Mouse (Mus musculus) MEL-GATA-1-ER (cell line): ENCODE data around the gene Nelfcd.

ENCODE experiments used
- DNase-seq: peaks from one replicate; pipeline ENCODE4 v3.0.0-alpha.2; 2012; ENCODE audit warnings: low read depth; ENCODE audit errors: extremely low read depth

Nelfcd gene

DNA sequence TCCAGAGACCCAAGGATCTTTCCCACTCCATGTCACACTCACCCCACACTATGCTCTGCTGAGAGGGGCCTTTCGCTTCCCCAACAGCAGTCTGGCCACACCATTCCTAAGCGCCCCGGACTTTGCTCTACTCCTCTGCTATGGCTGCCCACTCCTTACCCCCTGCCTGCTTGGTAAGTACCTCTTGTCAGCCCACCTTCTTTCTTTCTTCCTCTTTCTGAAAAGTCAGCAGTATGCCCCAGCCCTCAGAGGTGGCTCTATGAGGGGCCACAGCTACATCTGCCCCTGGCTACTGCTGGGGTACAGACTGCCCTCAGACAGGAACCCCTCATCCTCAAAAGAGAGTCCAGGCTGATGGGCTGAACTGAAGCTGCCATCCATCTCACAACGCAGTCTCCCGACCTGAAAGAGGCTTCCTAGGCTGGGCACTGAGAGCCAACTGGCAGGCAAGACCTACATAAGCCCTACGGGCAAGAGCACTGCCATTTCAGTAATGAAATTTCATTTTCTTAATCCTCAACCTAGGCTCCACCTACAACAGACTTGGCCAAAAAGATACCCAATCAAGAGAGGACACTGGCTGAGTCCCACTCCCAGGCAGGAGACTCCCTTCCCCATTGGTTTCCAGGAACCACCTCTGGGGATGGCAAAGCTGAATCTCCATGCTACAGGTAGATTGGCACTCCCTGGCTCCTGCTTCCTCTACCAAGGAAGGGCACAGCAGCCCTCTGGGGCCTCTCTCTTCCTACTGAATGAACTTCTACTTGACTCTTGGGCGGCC lies 21.5 kb downstream of the Nelfcd start:
- DNase-seq, result peak; percentile 54

DNA sequence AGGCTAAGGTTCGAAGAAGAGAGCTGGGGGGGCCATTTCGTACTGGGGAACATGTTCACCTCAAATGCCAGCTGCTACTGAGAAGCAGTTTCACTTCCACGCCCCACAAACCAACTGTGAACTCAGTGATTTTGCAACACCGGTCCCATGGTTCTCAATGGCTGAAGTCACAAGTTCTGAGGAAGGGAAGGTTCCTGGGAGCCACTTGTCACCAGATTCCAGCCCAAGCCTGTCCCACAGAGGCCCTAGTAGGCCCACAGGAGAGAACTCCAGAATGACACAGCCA lies 22.0 kb downstream of the Nelfcd start:
- no peak for DNase-seq

GRCm38 (mm10) chr2:174438181-174438580 lies 22.6 kb downstream of the Nelfcd start:
- no peak for DNase-seq

DNA sequence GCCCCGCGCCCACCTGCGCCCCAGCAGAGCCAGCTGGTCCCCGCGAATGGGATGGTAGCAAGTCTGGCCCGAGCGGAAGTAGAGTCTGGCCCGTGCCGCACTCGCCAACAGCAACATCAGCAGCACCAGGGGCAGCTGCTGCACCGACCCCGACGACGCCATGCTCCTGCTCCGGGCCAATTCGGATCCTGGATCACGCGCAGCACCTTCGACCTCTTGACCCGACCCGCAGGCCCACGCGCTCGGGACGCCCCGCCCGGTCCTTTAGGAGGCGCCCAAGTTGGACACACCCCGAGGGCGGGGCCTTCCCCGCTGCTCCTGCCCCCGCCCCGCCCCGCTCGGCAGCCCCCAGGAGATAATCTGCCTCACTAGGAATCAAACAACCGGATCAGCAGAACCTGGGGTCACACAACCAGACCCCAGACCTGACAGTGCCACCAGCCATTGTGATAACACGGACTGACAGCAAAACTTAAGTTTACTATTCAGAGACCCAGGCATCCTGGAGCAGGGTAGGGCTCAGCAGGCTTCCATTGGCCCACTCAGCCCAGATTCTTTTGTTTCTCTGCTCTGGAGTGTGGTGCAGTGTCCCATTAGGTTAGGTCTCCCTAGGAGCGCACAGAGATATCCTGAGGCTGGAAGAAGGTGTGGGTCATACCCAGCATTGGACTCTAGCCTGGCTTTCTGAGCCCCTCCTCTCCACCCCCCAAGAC lies 23.3 kb downstream of the Nelfcd start, which contains the start of gene Ctsz:
Ctsz (minus strand) TSS at position 303 of the 713 bp plus-strand sequence.
- no peak for DNase-seq

- DNase-seq, result no peak
Observed at GRCm38 (mm10) chr2:174439450-174439838, 23.8 kb downstream of the Nelfcd start.

- DNase-seq, result no peak
Observed at GRCm38 (mm10) chr2:174439961-174440360, 24.4 kb downstream of the Nelfcd start.

- DNase-seq, result no peak
Observed at GRCm38 (mm10) chr2:174441898-174442297, 26.3 kb downstream of the Nelfcd start.

DNA sequence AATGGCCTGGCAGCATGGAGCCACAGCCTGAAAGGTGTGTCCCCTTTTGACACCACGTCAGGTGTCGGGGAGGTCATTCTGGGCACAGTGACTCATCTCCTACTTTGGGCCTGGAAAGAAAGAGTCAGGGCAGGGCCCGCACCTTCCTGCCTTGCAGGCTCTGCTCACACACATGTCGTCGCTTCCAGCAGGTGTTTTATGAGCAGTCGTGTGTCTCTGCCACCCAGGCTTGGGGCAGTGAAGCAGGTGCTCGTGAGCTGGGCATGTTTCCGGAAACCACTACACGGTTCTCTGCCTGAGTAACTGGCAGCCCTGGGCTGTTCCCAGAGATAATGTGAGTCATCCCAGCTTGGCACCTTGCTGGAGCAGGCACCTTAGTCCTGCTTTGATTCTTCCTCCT lies 26.9 kb downstream of the Nelfcd start:
- DNase-seq, result no peak

GRCm38 (mm10) chr2:174443046-174443445 lies 27.4 kb downstream of the Nelfcd start:
- no peak for DNase-seq

DNA sequence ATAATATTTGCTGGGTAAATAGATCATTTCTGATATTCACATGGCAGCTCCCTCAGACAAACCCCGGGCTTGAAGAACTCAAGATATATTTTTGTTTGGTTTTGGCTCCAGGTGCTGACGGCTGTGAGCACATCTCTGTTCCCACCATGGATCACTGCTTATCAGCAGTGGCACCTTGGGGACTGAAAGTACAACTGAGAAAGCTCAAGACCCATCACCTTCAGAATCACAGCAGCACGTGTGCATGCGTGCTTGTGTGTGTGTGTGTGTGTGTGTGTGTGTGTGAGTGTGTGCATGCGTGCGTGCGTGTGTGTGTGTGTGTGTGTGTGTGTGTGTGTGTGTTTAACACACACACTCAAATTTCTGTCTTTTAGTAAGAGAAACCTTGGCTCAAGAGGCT lies 28.8 kb downstream of the Nelfcd start:
- no peak for DNase-seq

GRCm38 (mm10) chr2:174445018-174445417 lies 29.4 kb downstream of the Nelfcd start:
- DNase-seq, result no peak

- no peak for DNase-seq
Observed at GRCm38 (mm10) chr2:174446492-174446891, 30.9 kb downstream of the Nelfcd start.

DNA sequence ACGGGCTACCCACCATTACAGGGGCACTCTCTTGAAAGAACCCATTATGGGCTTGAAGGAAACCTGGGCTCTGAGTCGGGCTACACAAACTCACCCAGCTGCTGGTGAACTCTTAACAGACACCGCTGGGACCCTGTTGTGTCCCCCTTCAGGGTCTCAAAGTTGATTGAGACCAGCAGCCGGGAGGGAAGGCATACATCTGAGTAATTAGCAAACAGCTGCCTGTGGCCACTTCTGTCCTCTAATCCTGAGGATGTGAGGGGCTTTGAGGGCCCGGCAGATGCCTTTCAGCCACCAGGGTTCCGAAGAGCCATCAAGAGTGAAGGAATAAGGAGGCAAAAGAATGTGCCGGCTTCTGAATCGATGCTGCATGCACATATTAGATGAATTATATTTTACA lies 31.3 kb downstream of the Nelfcd start:
- no peak for DNase-seq

- no peak for DNase-seq
Observed at GRCm38 (mm10) chr2:174448405-174448804, 32.8 kb downstream of the Nelfcd start.

GRCm38 (mm10) chr2:174450353-174450752 lies 34.7 kb downstream of the Nelfcd start, which contains the start of gene Tubb1:
TSS of gene Tubb1 (plus strand) at chr2:174450695.
- DNase-seq, result no peak

DNA sequence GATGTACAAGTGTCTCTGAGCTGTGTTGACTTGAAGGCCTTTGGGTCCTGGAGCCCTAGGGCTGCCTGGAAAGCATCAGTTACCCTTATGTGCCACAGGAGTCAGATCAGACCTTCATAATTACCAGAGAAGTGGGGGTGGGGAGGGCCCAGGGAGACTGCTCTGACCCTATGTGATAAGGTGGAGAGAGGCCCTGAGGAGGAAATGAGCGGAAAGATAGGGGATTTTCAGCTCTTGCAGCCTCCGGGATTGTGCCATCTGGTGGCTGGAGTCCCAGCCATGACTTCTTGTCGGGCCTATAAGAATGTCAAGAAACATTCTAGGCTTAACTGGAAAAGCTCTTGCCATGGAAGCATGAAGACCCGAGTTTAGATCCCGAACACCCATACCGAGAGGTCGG lies 38.1 kb downstream of the Nelfcd start:
- DNase-seq, result peak; percentile 91

GRCm38 (mm10) chr2:174459365-174459764 lies 43.8 kb downstream of the Nelfcd start:
- no peak for DNase-seq

- no peak for DNase-seq
Observed at GRCm38 (mm10) chr2:174463370-174463769, 47.8 kb downstream of the Nelfcd start.

- DNase-seq, result peak; percentile 77
Observed at GRCm38 (mm10) chr2:174463789-174464523, 48.4 kb downstream of the Nelfcd start, which contains the start of gene Atp5e. TSS of gene Atp5e (minus strand) at chr2:174464105.

DNA sequence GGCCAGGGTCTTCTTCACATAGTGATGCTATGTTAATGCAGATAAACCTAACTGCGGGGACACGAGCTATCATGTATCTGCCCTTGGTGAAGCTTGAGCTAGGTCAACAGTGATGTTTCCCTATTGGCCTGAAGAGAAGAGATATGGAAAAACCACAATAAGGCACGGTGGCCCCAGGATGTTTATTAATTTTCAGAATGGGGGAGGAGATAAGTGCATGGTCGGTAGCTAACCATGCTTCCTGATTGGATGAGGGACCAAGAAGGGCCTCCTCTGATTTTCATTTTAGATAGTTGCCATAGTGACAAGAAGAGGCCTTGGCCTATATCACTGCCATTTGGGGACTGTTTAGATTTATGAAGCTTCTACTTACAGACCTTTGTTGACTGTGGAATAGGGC lies 54.7 kb downstream of the Nelfcd start:
- DNase-seq, result peak; percentile 66

DNA sequence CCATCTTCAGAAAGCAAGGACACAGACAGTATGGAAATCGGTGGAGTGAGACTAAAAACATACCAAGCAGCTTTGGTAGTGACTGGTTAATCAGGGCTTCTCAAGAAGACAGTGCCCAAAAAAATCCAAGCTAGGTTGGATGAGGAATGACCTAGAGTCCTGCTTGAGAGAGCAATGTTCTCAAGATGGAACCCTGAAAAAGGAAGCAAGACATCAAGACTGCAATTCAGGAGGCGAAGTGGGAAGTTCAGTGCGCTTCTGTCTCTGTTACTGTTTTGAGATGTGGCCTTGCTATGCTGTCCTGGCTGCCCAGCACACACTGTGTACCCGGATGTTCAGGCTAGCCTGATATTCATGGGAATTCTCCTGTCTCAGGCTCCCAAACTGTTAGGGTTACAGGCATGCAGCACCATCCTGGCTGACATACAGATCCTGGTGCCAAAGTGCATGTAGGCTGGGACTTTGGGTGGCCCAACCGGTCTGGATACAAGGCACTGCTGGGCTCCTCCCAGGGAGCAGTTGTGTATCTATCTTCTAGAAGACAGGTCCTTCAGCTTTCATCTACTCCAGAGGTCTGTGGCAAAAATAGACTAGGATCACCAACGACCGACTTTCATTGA lies 55.3 kb downstream of the Nelfcd start:
- no peak for DNase-seq

- no peak for DNase-seq
Observed at GRCm38 (mm10) chr2:174472407-174472806, 56.8 kb downstream of the Nelfcd start.
